Mouse (Mus musculus): ENCODE measurements around the gene Ankrd40.

- TF ChIP-seq CTCF (IDR thresholded peaks at IDR 0.05; ENCODE audit: borderline replicate concordance, insufficient read depth, low read length), result no peak
- TF ChIP-seq POLR2A (IDR thresholded peaks at IDR 0.05; ENCODE audit: low read depth, low read length), result no peak
Observed at GRCm38 (mm10) chr11:94363690-94364089, 35.9 kb downstream of the Ankrd40 start.
